Mouse (Mus musculus) MN1 (cell line): Measurements from ENCODE around the gene Rap1a.

ENCODE experiments used
- DNase-seq: peaks from one replicate; pipeline ENCODE4 v3.0.0-alpha.2; 2016; ENCODE audit warnings: low spot score

Gene Rap1a

DNA sequence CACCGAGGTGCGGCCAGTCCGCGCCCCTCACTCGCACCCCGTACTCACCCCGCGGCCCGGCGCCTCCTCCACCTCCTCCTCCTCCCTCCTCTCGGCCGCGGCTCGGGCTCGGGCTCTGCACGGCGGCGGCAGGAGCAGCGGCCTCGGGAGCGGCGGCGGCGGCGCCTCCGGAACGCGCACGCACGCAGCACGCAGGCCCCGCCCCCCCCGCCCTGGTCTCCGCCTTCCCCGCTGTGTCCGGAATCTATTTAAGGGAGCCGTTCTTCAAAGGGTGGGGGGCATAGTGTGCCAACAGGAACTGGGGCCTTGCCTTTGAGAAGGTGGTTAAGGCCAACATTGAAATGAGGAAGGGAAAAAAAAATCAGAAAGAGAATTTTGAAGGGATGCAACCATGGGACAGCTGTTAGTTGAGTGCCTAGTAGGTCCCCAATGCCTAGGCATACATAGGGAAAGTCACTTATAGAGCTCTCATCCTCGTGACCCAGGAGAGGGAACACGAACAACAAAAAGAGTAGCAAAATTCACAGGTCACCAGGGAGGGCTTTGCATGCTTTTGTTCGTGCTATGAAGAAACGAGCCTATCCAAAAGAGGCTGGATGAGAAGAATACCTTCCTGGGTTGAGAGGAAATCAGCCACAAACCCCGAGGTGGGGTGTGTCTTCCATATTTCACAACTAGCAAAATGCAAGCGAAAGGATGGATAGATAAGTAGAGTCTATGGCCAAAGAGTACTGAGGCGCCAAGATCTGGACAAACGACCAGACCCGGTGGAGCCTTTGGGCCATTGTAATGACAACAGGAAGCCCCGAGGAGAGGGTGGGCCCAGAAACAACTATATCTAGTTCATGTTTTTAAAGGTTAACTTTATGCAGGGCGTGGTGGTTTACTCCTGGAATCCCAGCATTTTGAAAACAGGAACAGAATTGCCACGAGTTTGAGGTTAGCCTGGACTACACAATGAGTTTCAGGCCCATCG lies at the start of gene Rap1a:
Gene Rap1a (minus strand): TSS at position 146 of the 976 bp plus-strand sequence.
- DNase-seq = peak; percentile 78

DNA sequence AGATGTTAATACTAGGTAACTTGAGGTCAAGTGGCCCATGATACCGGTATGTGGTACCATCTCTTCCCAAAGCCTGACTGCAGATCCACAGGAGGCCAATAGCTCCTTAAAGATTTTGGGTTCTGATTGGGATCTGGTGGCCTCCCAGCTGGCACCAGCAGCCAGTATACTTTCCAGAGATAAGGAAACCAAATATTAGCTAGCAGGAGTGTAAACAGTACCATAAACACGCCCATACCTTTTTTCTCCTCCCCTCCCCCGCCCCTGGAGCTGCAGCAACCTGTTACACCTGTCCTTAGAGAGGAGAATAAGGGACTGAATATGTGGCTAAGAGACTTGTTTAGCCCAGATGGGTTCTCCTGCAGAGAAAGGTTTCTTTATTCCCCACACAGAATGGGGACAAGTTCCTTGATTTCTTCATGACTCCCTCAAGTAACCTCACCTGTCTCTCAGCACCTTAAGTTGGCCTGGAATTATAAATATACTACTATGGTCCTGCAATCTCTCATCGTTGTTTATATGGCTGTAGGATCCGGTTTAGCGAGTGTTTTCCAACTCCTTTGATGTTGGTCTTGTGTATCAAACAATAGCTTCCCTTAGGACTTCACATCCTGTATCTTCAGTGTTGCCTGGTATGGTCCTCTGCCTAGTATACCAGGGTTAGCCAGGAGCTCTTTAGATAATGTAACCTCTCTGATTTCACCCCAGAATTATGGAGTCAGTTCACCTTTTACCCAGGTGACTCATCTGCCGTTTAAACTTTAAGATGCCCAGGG lies 45.3 kb upstream of the Rap1a start:
- DNase-seq = no peak

DNA sequence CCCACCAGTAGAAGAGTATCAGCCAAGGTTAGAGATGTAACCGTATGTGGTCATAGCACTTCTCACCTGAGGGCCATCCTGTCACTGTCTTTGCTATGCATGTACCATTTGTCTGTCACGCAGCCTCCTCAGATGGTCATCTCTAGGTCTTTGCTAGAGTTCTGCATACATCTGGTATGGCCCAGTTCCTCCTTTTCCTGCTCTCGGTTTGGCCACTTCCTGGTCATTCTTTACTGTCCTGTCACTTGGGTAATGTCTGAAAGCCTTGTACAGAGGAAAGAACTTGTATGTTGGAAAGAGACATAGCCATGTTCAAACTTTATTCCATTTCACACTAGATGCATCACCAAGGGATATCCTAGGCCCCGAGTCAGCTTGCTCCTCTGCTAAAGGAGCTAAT lies 38.7 kb upstream of the Rap1a start:
- DNase-seq = no peak

- DNase-seq = no peak
These were observed 37.5 kb upstream of the Rap1a start for GRCm38 (mm10) chr3:105838655-105839054.

DNA sequence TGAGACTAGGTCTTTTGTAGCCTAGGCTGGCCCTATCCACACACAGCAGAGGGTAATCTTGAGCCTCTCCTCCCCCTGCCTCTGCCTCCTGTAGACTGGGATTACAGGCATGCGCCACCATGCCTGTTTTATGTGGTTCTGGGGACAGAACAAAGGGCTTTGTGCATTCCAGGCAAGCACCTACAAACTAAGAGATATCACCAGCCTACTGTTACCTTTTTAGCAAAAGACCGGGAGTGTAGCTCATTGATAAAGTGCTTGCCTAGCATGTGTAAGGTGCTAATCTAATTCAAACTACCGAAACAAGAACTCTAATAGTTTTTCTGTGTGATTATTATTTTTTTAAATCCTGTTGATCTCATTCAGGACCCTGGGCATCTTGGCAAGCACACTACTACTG lies 35.7 kb upstream of the Rap1a start:
- no peak for DNase-seq

DNA sequence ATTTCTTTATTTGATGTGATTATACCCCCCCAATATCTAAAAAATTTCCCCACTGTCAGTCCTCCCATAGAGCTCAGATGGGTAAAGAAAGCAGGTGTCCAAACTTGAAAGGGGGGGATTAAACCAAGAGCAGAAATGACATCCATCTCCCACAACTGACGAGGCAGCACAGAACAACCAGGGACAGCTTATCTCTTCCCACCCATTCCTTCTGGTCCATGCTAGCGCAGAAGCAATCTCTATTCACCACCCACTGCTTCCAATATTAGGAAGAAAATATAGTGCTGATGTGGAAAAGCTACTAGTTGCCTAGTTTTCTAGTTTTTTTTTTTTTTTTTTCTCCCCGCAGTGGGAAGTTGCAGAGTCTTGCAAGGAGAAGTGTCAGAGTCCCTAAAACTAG lies 34.7 kb upstream of the Rap1a start:
- DNase-seq = no peak

DNA sequence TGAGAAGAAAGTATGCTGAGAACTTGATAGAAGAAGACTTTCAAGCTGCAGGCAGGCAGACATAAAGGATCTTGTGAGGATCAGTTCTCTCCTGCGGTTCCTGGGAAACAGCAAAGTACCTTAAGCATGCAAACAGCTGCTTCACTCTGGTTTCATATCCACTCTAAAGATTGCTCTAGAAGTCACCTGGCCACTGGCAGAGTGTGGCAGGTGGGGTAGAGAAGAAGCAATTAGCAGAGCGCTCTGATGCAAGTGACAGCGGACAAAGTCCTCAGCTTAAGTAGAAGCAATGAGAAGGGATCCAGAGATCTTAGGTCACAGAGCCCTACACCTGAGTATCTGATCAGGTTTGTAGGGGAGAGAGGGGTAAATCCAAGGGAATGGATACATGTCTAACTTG lies 30.4 kb upstream of the Rap1a start:
- DNase-seq = no peak

DNA sequence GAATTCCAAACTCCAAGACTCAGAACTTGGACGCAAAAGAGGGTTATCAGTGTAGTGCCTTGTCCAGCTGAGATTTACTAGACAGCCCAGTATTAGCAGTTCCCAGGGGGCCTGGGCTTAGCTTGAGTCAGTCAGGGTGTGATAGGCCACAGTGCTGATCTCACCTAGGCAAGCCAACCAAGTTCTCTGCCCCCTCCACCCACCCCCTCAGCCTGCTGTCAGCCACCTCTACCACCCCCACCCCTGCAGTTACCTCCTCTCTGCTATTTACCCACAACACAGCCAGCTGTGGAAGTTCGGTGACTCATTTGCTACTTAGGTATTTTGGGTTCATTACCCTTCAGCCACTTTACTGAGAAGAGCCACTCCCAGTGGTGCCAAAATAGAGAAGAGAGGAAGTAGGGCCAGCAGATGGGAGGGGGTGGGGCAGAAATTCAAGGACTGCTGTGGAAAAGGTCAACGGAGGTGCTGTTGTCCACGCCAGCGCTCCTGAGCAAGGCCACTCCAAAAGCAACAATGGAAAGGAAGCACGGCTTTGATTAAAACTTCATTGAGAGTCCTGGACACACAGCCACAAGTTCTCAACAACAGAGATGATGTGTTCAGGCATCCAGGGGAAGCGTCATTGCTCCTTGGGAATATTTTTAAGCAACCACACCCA lies 24.5 kb upstream of the Rap1a start:
- DNase-seq = peak; percentile 27

DNA sequence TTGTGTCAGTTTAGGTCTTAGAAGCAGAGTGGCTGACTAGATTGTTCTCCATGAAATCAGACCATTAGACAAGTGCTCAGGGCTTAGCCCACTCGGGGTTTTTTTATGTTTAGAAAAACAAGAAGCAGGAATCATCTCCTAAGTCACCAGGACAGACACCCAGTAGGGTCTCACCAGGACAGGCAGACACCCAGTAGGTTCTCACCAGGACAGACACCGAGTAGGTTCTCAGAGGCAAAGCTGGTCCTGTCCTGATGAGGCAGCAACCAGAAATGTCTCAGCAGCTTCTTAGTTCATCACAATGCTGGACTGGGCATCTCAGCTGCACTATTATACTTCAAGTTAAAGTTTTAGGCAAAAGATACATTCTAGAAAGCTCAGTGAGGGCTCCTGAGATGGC lies 23.6 kb upstream of the Rap1a start:
- no peak for DNase-seq

- no peak for DNase-seq
These were observed 23.0 kb upstream of the Rap1a start for GRCm38 (mm10) chr3:105824103-105824502.

DNA sequence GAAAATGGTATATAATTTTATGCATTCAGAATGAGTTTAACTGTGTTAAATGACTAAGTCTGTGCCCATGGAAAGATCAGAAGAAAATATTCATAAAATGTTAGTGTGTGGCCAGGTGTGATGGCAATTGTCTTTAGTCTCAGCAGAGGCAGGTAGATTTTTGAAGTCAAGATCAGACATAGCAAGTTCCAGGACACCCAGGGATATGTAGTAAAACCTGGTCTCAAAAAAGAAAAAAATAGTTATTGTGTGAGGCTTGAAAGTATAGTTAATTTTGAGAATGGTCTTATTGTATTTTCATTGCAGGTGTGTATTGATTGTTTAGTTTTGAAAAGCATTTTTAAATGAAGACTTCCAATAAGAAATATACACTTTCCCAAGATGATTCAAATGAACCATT lies 22.5 kb upstream of the Rap1a start:
- no peak for DNase-seq

DNA sequence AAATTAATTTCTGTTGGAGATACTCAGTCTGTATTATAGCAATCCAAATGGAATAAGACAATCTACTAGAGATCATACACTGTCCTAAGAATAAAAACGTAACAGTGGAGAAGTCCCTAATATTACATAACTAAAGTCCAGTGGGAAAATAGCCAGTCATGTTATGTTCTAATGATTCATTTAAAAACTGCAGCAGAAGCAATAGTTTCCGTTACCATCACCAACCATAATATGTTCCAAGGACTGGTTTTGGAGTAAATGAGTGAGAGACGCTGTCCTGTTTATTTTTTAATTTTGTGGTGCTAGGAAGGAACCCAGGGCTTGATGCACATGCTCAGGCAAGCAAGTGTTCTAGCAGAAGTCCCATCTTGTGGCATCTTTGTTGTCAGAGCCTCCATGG lies 20.4 kb upstream of the Rap1a start:
- no peak for DNase-seq

- DNase-seq = no peak
These were observed 19.1 kb upstream of the Rap1a start for GRCm38 (mm10) chr3:105820272-105820671.

GRCm38 (mm10) chr3:105818130-105819004 lies 17.2 kb upstream of the Rap1a start:
- DNase-seq = no peak

GRCm38 (mm10) chr3:105816089-105816488 lies 15.0 kb upstream of the Rap1a start:
- no peak for DNase-seq

- DNase-seq = no peak
These were observed 14.2 kb upstream of the Rap1a start for GRCm38 (mm10) chr3:105815236-105815904.

DNA sequence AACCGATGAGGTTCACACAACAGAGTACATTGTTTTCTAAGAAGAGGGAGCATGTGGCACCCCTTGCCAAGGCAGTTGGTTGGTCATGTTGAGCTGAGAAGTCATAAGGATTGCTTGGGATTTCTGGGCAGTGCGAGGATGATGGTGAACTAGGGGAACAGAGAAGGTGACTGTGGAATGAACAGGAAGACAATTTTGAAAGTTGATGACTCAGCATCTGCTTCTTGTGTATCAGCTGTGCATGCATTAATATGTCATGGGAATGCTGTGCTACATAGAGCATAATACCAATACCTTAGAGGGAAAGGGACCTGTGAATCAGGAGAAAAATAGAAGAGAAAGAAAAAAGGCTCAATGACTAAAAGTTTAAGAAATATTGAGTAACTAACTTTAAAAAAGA lies 10.0 kb upstream of the Rap1a start:
- DNase-seq = no peak

DNA sequence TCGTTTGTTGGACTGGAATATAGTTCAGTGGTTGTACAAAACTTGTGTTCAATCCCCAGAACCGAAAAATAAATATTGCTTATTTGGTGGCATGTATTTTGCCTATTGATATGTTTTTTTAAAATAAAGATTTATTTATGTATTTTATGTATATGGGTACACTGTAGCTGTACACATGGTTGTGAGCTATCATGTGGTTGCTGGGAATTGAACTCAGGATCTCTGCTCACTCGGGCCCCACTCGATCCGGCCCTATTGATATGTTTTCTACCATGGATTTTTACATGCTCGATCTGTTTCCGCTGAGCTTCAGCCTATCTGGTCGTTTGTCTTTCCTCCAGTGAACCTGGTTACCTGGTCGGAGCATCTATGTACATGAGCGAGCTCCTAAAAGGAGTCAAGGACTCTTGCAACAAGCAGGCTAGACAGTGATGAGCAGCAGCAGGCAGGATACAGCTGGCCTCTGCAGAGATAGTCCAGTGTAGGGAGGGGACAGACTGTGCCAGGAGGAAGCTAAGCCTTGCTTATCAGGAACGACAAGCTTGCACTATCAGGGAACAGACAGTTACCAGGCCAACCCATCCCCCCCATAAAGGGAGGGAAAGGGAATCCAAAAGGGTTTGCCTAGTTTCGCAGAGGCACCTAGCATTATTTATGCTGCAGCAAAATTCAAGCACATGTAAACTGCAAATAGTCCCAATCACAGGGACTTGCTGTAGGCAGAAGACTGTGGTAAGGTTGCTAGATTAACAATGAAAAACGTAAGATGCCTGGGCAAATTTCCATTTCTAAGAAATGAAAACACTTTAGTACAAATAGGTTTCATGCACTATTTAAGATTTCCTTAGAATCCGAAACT lies 7.3 kb upstream of the Rap1a start:
- DNase-seq = no peak

- DNase-seq = no peak
These were observed 6.5 kb upstream of the Rap1a start for GRCm38 (mm10) chr3:105807672-105808071.
